Mouse (Mus musculus) liver, embryonic 12.5 days (tissue): Measurements from ENCODE around the gene Mpp1. TPM values are rescaled to one million over a fixed set of nuclear protein-coding genes. Genes with fewer than 3 reads are reported as not detected.

Source experiments
- polyA plus RNA-seq: library from polyadenylated mRNA; unstranded; fragments of >200 nt; fragmentation: Nextera tagmentation; extraction: Ambion mirVana; gene quantifications from 2 replicates; pipeline ENCODE4 v1.2.1, GENCODE M21; 2016

Gene Mpp1
- polyA plus RNA-seq, 1 experiment from 2014 or later = 81.0 TPM

Other genes with a start within 250 kb of the Mpp1 start
- gene Gab3, start 45.6 kb downstream of the Mpp1 start, polyA plus RNA-seq = 1.0 and 1.4 TPM in 2 replicates
- gene Dkc1, start 35.2 kb downstream of the Mpp1 start, polyA plus RNA-seq = 160 TPM in 2 replicates
- not detected in 2 replicates for gene Smim9, start 32.8 kb upstream of the Mpp1 start, polyA plus RNA-seq